Mouse (Mus musculus) heart, adult 2 months (tissue): ENCODE measurements around the gene Selenon.

Source experiments
- CTCF ChIP-seq: fragments of 200-600 bp; IDR thresholded peaks from 2 replicates; pipeline ENCODE4 v1.8.1; 2022; ENCODE audit warnings: antibody characterized with exemption, mild to moderate bottlenecking, moderate library complexity
- POLR2A ChIP-seq: fragments of 200-500 bp; IDR thresholded peaks from 2 replicates; pipeline ENCODE4 v1.6.1; 2011; ENCODE audit warnings: mild to moderate bottlenecking, low read depth, low read length, control low read depth; ENCODE audit not compliant: insufficient read depth

DNA sequence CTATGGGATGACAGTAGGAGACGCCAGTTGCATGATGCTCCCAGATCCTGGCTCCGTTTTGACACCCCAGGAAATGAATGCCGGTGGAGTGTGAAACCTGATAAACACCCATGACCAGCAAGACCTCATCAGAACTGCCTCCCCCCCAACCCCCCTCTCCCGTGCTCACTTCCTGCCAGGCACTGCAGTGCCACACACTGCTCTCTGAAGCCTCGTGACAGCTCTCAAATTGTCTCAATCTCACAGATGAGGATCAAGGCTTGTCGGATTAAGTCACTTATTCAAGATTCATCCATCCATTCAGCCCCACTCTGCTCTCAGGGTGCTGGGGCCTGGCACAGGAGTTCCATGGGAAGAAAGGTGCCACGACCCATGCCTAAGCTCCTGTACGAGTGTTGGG, 49.4 kb upstream of the Selenon start:
- TF ChIP-seq CTCF (no peak), POLR2A (no peak)
